Mouse (Mus musculus) kidney, postnatal 36 days (tissue): ENCODE results near the gene Vasn.

Experiments
- DNase-seq, 2 experiments: peaks; one replicate each; pipeline ENCODE4 v3.0.0; 2021 to 2022; ENCODE audit warnings: mixed read lengths in 2 of 2

The Vasn gene

DNA sequence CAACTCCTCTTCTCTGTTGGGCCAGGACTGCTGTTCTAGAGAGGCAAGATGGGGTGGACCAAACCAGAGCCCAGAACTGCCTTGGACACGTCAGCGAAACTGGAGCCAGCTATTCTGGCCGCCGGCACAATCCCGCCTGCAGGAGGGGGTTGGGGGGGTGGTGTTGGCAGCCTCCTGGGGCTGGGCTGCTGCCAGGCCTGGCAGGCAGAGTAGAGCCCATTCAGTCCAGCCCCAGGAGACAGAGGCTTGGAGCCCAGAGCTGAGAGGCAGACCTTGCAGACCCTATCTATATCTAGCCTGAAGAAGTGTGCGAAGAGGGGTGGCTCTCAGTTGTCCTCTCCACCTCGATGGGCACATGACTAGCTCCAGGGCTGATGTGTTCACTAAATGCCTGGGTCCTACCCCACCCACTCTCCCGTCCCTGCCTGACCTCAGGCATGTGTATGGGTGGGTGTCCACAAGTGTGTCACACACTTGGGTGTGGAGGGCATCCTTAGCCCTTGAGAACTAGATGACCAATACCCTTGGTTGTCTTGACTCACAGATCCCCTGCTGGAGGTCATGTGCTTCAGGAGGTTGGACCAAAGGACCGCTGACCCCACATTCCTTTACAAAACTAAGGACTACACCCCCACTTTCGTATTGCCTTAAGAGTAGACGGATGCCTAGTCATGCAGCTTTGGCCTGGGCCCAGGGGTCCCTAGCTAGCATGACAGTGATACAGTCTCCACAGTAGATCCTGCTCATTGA lies 4.1 kb downstream of the Vasn start:
- DNase-seq = peak; percentile 91

DNA sequence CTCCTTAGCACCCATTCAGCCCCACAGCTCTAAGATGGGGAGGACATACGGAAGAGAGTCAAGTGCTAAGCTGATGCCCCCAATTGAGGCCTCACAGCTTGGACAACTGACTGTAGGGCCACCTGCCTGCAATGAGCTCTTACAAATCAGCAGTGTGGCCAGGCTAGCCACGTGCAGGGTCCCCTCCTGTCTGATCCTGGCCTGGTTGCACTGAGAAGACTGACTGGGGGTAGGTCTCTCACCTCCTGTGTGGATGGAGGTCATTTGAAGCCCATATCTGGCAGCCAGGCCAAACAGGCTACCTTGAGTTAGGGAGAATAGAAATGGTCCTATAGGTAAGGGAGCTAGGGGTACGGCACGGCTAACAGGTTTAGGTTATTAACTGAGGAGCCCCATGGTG lies 6.1 kb downstream of the Vasn start:
- no peak for DNase-seq

DNA sequence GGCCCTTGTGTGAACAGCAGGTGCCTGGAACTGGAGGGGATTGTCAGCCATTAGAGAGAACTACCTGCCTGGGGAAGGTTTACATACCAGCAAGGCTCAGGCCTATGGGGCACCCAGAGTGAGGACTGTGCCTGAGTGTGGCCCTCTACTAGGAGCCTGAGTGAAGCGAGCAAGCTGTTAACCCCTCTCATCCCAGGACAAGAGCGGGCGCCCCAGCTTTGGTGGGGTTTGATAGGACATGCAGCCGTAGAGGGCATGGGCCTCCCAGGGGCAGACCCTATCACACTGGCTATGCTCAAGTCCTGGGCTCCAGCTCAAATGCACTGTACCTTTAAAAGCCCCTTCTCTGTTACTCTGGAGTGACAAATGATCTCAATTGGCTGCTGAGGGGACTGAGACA lies 7.1 kb downstream of the Vasn start:
- no peak for DNase-seq

DNA sequence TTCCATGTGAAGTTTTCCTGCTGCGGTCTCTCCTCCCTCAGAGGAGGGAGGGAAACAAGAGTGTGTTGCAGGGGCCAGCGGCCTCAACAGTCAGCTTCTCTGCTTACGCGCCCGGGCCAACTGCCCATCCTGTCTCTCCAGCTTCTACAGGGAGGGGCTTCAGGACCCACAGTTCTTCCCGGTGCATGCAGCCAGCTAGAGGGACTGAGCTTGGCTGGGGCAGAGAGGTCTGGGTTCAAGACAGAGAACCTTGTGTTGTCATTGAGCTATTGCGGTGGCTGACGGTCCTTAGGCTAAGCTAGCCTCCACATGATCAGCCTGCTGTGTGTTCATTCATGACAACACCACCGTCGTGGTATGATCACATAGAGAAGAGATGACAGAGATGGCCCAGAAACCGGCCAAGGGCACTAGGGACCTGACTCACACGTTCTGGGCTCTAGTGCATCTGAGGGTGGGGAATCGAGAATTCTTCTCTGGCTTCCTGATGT lies 8.0 kb downstream of the Vasn start:
- peak in 1 of 2 experiments; percentile 48 for DNase-seq

DNA sequence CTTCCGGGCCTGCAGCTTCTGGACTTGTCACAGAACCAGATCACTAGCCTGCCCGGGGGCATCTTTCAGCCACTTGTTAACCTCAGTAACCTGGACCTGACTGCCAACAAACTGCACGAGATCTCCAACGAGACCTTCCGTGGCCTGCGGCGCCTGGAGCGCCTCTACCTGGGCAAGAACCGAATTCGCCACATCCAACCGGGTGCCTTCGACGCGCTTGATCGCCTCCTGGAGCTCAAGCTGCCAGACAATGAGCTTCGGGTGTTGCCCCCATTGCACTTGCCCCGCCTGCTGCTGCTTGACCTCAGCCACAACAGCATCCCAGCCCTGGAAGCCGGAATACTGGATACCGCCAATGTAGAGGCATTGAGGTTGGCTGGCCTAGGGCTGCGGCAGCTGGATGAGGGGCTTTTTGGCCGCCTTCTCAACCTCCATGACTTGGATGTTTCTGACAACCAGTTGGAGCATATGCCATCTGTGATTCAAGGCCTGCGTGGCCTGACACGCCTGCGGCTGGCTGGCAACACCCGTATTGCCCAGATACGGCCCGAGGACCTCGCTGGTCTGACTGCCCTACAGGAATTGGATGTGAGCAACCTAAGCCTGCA lies 8.8 kb downstream of the Vasn start:
- DNase-seq = peak; percentile 76 to 79

DNA sequence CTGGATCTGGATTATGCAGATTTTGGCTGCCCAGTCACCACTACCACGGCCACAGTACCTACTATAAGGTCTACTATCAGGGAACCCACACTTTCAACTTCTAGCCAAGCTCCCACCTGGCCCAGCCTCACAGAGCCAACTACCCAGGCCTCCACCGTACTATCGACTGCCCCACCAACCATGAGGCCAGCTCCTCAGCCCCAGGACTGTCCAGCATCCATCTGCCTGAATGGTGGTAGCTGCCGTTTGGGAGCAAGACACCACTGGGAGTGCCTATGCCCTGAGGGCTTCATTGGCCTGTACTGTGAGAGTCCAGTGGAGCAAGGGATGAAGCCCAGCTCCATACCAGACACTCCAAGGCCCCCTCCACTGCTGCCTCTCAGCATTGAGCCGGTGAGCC lies 9.5 kb downstream of the Vasn start:
- no peak for DNase-seq

DNA sequence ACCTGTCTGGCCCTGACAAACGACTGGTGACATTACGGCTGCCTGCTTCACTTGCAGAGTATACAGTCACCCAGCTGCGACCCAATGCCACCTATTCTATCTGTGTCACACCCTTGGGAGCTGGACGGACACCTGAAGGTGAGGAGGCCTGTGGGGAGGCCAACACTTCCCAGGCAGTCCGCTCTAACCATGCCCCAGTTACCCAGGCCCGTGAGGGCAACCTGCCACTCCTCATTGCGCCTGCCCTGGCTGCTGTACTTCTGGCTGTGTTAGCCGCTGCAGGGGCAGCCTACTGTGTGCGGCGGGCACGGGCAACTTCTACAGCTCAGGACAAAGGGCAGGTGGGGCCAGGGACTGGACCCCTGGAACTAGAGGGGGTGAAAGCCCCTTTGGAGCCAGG lies 10.0 kb downstream of the Vasn start:
- DNase-seq = no peak

DNA sequence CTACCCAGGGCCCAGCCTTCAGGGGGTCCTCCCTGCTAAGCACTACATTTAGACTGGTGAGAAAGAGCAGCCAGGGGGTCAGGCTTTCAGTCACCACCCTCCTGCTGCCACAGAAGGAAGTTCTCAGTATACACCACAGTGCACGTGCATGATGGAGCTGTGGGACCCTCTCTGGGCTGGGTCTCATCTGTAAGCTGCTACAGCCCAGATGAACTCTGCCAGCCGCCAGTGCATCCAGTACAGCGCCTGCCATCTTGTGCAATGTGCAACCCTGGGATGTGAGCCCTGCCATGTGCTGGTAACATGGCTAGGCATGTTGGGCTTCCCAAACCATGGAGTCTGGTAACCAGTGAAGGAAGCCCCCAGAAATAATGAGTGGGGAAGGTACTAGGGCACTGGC lies 10.4 kb downstream of the Vasn start:
- no peak for DNase-seq

DNA sequence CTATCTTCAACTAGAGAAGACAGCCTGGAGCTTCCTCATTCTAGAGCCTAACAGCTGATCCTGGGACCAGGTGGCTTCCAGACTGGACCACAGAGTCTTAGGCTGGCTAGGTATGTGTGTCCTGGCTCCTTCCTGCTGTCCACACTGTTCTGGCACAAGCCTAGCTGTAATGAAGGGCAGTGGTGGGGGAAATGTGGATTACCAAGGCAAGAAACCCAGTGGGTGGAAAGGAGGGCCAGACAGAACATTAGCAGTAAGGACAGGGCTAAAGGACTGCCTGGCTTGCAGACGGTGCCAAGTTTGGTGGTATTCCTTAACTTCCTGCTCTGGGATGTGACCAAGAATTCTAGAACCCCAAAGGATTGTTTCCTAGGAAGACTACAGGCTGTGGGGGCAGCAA lies 11.3 kb downstream of the Vasn start:
- no peak for DNase-seq

DNA sequence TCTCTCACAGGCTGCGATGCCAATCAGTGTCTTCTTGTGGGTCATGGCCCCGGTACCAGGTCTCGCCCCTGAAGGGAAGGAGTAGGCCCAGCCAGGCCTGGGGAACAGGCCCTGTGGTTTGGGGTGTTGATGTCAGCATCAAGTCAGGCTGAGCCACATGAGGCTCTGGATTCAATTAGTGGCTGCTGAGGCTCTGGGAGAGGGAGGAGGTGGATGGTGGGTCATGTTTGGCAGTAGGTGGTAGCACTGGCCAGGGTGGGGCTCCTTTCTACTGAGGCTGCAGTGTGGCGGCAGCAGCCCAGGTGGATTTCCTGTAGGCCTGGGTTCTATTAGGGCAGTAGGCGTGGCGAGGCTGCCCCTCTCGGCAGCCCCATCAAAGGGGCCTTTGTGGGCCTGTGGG lies 11.9 kb downstream of the Vasn start:
- DNase-seq = no peak

DNA sequence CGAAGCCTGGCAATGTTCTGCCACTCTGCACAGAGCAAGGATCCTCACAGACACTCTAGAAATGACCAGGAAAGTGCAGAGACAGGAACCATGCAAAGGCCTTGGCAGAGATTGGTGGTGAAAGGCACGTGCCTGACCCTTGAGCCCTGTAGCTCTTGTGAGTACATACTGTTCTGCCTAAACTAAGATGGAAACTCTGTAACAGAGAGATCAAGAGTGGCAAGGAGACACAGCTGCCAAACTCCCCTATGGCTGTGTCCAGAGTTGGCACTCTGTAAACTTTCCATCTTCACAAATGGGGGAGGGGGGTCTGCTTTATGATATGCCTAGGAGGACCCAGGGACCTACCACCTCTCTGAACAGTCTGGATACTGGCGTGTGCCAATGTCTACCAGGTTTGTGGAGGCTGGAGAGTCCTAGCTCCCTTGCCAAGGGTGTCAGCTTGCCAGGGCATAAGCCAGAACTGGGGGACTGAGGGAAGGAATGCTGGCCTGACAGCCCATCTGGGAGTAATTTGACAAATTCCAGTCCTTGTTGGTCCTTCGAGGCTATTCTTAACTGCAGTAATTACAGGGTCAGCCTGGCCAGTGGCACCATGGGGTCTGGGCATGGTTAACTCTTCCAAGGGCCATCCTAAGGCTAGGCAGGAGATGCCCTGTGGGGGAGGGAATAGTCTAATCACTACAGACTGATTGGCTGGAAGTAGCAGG lies 13.1 kb downstream of the Vasn start:
- peak; percentile 78 to 87 for DNase-seq

DNA sequence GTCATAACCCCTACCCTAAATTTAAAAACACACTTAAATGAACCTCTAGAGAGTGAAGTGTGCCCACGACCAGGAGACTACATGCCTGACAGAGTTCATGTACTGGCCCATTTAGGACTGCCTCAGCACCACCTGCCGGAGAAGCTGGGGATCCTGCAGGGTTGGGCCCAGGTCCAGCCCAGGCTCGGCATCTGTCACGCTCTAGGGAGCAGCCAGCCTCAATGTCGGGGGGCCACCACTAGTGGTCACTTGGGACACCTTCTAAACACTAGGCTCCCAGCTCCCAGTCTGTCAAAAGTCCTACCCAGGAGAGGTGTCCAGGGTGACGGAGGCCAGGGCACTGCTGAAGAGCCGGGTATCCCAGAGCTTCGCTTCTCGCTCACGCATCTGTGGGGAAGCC lies 15.0 kb downstream of the Vasn start:
- DNase-seq = peak; percentile 83 to 84

DNA sequence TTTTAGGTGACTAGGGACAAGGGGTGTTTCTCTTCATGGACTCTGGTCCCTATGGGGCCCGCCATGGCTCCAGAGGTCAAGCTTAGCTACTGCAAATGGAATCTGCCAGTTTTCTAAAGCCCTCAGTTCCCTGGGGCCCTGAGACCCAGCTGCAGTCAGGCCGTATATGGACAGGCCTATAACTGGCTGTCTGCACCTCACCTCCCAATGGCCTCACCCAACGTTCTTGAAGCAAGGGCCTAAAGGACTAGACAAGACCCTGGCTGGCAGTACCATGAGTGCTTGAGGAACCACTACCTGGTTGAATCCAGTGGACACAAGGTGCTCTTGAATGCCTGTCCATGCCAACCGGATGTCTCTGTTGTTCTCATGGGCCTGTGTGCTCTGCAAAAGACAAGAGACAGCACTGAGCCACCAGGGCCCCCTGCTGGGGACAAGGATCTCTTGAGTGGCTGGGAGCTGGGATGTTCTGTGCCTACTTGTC lies 15.6 kb downstream of the Vasn start:
- peak; percentile 73 to 76 for DNase-seq

DNA sequence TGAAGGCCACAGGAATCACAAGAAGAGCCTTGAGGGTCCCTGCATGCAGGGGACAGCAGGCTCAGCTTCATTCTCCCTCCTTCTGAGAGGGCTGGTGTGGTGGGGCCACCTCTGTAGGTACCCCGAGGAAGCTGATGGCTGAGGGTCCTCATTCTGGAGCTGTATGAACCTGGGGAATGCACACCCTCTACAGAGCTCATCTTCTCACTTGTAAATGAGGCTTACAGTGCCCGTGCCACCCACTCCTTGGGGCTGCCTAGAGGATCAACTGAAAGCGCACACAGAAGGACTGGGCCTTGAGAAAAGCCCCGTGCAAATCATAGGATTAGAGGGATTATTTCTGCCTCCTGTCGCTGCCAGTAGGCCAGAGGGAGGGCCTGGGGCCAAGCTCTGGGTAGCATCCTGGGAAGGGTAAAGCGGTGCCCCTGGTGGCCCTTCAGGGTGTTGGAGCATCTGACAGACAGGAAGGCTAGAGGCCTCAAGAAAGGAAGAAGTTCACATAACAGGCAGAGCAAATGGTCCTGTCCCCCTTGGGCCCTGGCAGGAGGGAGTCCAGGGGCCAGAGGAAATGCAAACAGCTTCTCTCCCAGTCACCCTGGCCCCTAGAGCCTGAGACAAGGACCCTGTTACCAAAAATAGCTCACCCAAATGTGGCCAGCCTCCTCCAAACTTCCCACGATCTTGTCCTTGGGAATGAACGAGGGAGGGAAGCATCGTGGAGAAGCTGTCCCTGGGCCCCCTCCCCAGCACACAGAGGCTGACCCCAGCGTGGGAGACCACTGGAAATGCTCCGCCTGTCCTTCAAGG lies 16.2 kb downstream of the Vasn start:
- peak in 1 of 2 experiments; percentile 39 for DNase-seq

DNA sequence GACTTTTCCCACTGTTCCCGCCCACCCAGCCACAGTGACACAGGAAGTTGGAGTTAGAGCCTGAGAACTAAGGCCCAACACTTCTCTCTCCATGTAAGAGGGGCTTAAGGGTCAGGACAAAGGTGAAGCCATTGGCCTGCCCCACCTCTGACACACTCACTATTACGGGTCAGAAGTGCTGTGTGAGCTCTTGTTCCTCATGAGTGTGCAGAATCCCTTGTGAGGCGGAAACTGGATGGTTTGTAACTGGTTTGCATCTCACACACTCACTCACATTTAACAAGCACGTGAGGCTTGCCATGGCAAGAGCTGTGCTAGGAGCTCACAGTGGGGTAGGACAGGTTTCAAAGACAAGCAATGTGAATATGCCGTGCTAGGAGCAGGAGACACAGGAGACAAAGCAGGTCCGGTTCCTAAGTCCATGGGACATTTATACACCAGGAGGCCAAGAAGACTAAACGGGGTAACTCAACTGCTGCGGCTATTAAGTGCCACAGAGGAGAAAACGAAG lies 16.9 kb downstream of the Vasn start:
- DNase-seq = peak; percentile 43 to 62

DNA sequence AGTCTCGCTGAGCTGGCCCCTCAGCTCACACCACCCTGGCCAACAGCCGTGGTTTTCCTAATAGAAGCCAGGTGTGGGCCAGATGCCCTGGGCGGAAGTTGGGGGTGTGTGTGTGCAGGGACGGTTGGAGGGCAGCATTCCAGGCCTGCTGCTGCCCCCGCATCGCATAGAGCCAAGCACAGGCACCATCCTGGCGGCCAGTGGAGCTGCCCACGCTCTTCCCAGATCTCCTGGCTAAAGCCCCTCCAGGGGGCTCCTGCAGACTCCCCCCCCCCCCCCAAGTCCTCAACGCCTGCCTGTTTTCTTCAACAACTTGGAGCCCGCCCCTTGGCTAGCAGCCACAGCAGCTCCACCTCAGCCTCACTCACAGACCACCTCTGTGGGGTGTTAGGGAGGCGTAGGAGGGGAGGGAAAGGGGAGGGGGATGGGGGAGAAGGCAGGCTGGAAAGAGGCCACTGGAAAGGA lies 19.1 kb downstream of the Vasn start:
- no peak for DNase-seq

DNA sequence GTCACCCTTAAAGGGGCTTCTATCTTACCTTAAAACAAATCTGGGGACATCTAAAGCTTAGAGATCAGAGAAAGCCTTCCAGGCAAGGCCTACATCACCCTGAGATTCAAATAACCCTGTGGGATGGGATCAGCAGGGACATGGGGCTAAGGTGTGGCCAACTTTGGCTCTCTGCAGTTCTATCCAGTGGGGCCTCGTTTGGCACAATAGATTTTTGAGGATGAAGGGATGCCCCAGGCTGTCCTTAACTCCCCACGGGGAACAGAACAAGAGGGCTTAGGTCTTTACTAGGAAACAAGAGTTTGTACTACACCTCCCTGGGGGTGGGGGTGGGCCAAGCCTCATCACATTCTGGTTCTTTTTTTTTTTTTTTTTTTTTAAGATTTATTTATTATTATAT lies 19.6 kb downstream of the Vasn start:
- DNase-seq = no peak

DNA sequence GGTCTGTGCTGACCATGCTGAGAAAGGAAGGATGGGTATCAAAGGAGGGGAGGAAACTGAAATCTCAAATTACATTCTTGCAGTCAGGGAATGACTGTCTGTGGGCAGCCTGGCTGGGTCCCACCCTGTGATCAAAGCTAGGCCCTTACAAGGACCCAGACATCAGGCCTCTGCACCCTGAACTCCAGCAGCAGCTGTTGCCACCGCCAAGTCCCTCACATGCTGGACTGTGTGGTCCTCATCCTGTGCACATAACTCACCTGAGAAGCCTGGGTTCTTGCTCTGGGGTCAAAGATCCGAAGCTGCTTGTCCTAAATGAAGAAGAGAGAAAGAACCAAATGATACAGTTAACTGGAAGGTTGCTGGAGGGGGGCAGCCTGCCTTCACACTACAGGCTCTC lies 21.9 kb downstream of the Vasn start:
- no peak for DNase-seq

DNA sequence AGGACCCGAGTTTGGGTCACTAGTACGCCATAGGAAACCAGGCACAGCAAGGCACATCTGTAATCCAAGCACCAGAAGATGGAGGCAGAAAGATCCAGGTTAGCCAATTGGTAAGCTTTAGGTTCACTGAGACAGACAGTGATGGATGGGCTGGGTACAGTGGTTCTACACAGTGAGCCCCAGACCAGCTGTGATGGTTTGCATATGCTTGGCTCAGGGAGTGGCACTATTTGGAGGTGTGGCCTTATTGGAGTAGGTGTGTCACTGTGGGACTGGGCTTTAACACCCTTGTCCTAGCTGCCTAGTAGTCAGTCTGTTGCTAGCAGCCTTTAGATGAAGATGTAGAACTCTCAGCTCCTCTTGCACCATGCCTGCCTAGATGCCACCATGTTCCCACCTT lies 24.1 kb downstream of the Vasn start:
- no peak for DNase-seq

DNA sequence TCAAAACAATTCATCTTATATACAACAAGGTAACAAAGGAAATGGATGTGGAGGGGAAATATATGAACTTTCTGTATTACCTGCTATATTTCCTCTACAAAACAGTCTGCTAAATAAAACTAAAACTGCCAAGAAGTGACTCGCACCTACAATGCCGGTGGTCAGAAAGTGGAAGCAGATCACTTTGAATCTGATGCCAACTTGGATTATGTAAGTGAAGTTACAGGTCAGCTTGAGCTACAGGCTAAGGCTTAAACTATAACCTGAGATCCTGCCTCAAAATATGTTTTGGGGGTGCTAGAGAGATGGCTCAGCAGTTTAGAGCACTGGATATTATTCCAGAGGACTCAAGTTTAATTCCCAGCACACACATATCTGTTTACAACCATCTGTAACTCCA lies 26.0 kb downstream of the Vasn start:
- DNase-seq = peak; percentile 7 to 71

DNA sequence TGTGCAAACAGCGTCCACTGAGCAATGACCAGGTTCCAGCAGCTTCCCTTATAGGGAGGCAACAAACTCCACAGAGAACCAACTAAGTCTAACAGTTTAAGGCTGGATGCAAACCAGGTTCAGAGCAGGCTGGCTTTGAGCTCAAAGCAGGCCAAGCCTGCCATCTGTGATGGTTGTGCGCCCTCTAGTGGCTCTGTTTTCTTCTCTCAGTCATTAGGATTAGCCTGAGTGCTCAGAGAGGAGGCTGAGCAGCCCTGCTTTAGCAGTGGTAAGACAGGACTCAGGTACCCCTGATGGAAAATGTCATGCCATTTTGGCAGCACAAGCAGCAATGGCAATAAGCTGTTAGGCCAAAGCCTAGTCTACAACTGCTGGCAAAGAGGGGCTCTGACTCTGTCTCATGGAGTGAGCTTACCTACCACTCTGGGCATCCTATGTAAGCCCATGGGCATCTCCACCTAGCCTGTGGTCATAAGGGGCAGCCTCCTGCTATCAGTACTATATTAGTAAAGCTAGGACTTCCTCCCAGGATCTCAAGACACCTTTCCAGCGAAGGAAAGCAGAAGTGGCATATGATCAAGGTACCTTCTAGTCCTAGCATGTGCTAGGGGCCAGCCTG lies 27.6 kb downstream of the Vasn start:
- DNase-seq = peak; percentile 91 to 97

DNA sequence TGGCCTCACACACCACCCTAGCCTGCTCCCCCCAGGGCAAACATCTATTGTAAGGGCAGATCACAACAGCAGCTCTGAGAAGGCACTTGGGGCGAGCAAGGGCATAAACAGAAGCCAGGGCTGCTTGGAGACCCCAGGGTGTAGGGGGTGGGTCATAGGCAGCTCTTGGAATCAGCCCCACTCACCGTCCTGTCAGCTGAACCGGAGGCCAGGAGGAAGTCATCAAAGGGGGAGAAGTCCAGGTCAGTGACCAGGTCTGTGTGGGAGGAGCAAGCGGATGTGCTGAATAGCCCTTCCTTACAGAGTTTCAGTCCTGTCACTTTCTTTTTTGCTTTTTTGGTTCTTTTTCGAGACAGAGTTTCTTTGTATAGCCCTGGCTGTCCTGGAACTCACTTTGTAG lies 30.6 kb downstream of the Vasn start:
- DNase-seq = peak; percentile 53 to 54
